Mouse (Mus musculus): ENCODE results near the gene Scp2d1. TPM values are rescaled to one million over a fixed set of nuclear protein-coding genes. Genes with fewer than 3 reads are reported as not detected.
"Not testable (repeated sequence)": the region's sequence is repeated elsewhere in the genome, so short reads cannot be mapped to it uniquely, and the experiment has no call there.

Gene Scp2d1
- polyA plus RNA-seq (2014; fragmentation: Nextera tagmentation; extraction: Ambion mirVana), result not detected in 2 replicates

- not testable (repeated sequence) for ATAC-seq (ENCODE audit: low FRiP score); H3K4me3 ChIP-seq (ENCODE audit: low read depth, low read length); H3K4me2 ChIP-seq (replicated peaks; ENCODE audit: low read depth, low read length); H3K27ac ChIP-seq (ENCODE audit: low read depth, low read length); H3K9ac ChIP-seq (ENCODE audit: low read depth, low read length); DNase-seq (ENCODE audit: low spot score); H3K36me3 ChIP-seq (ENCODE audit: control insufficient read depth, insufficient read depth, low read length); H3K9me3 ChIP-seq (ENCODE audit: control insufficient read depth, low read length); H3K4me1 ChIP-seq (replicated peaks; ENCODE audit: control insufficient read depth, insufficient read depth, low read length); H3K27me3 ChIP-seq (ENCODE audit: control insufficient read depth, insufficient read depth, low read length)
- WGBS, result 88% methylated on average over 6 of the region's 6 CpGs
Measured at GRCm38 (mm10) chr2:144823356-144823755, at the start of gene Scp2d1. Gene Scp2d1, plus strand, starts transcription at chr2:144823656.

GRCm38 (mm10) chr2:144774636-144775160, 48.8 kb upstream of the Scp2d1 start:
- no peaks in the 10 kb centered on the region for H3K36me3 ChIP-seq (ENCODE audit: control insufficient read depth, insufficient read depth, low read length)
- 89% methylated on average over 8 of the region's 8 CpGs for WGBS
- ATAC-seq (ENCODE audit: low FRiP score), result no peak
- no peak overlapping the region for H3K9ac ChIP-seq (ENCODE audit: low read depth, low read length)
- DNase-seq (ENCODE audit: low spot score), result no peak
- no peaks in the 10 kb centered on the region for H3K9me3 ChIP-seq (ENCODE audit: control insufficient read depth, low read length)
- H3K4me1 ChIP-seq (replicated peaks; ENCODE audit: control insufficient read depth, insufficient read depth, low read length), result no peaks in the 10 kb centered on the region
- no peak overlapping the region for H3K4me3 ChIP-seq (ENCODE audit: low read depth, low read length)
- no peaks in the 10 kb centered on the region for H3K27me3 ChIP-seq (ENCODE audit: control insufficient read depth, insufficient read depth, low read length)
- no peak overlapping the region for H3K27ac ChIP-seq (ENCODE audit: low read depth, low read length)
- H3K4me2 ChIP-seq (replicated peaks; ENCODE audit: low read depth, low read length), result no peak overlapping the region

- H3K4me2 ChIP-seq (replicated peaks; ENCODE audit: low read depth, low read length), result no peak overlapping the region
- H3K9me3 ChIP-seq (ENCODE audit: control insufficient read depth, low read length), result no peaks in the 10 kb centered on the region
- no peak overlapping the region for H3K27ac ChIP-seq (ENCODE audit: low read depth, low read length)
- no peak for ATAC-seq (ENCODE audit: low FRiP score)
- H3K36me3 ChIP-seq (ENCODE audit: control insufficient read depth, insufficient read depth, low read length), result no peaks in the 10 kb centered on the region
- H3K4me3 ChIP-seq (ENCODE audit: low read depth, low read length), result no peak overlapping the region
- DNase-seq (ENCODE audit: low spot score), result no peak
- no peaks in the 10 kb centered on the region for H3K4me1 ChIP-seq (replicated peaks; ENCODE audit: control insufficient read depth, insufficient read depth, low read length)
- H3K9ac ChIP-seq (ENCODE audit: low read depth, low read length), result no peak overlapping the region
- WGBS, result 88% methylated on average over 4 of the region's 4 CpGs
- no peaks in the 10 kb centered on the region for H3K27me3 ChIP-seq (ENCODE audit: control insufficient read depth, insufficient read depth, low read length)
Measured at GRCm38 (mm10) chr2:144775626-144776025, 47.8 kb upstream of the Scp2d1 start.

GRCm38 (mm10) chr2:144779263-144779662, 44.2 kb upstream of the Scp2d1 start:
- Histone ChIP-seq H3K36me3 (ENCODE audit: control insufficient read depth, insufficient read depth, low read length) (no peaks in the 10 kb centered on the region), H3K4me3 (ENCODE audit: low read depth, low read length) (no peak overlapping the region), H3K27ac (ENCODE audit: low read depth, low read length) (no peak overlapping the region), H3K4me1 (replicated peaks; ENCODE audit: control insufficient read depth, insufficient read depth, low read length) (no peaks in the 10 kb centered on the region), H3K9ac (ENCODE audit: low read depth, low read length) (no peak overlapping the region), H3K9me3 (ENCODE audit: control insufficient read depth, low read length) (no peaks in the 10 kb centered on the region), H3K27me3 (ENCODE audit: control insufficient read depth, insufficient read depth, low read length) (no peaks in the 10 kb centered on the region), H3K4me2 (replicated peaks; ENCODE audit: low read depth, low read length) (no peak overlapping the region)
- WGBS, result 92% methylated on average over 7 of the region's 7 CpGs
- DNase-seq (ENCODE audit: low spot score) (no peak), ATAC-seq (ENCODE audit: low FRiP score) (no peak)

- Histone ChIP-seq H3K36me3 (ENCODE audit: control insufficient read depth, insufficient read depth, low read length) (no peaks in the 10 kb centered on the region), H3K4me1 (replicated peaks; ENCODE audit: control insufficient read depth, insufficient read depth, low read length) (no peaks in the 10 kb centered on the region), H3K4me3 (ENCODE audit: low read depth, low read length) (no peak overlapping the region), H3K9me3 (ENCODE audit: control insufficient read depth, low read length) (no peaks in the 10 kb centered on the region), H3K9ac (ENCODE audit: low read depth, low read length) (no peak overlapping the region), H3K27me3 (ENCODE audit: control insufficient read depth, insufficient read depth, low read length) (no peaks in the 10 kb centered on the region), H3K27ac (ENCODE audit: low read depth, low read length) (no peak overlapping the region), H3K4me2 (replicated peaks; ENCODE audit: low read depth, low read length) (no peak overlapping the region)
- no peak for DNase-seq (ENCODE audit: low spot score)
- no peak for ATAC-seq (ENCODE audit: low FRiP score)
- WGBS, result 60% methylated on average over 5 of the region's 5 CpGs
Measured at GRCm38 (mm10) chr2:144780731-144781130, 42.7 kb upstream of the Scp2d1 start.

- Histone ChIP-seq H3K36me3 (ENCODE audit: control insufficient read depth, insufficient read depth, low read length) (no peaks in the 10 kb centered on the region), H3K9ac (ENCODE audit: low read depth, low read length) (no peak overlapping the region), H3K4me3 (ENCODE audit: low read depth, low read length) (no peak overlapping the region), H3K9me3 (ENCODE audit: control insufficient read depth, low read length) (no peaks in the 10 kb centered on the region), H3K4me2 (replicated peaks; ENCODE audit: low read depth, low read length) (no peak overlapping the region), H3K27me3 (ENCODE audit: control insufficient read depth, insufficient read depth, low read length) (no peaks in the 10 kb centered on the region), H3K4me1 (replicated peaks; ENCODE audit: control insufficient read depth, insufficient read depth, low read length) (no peaks in the 10 kb centered on the region), H3K27ac (ENCODE audit: low read depth, low read length) (no peak overlapping the region)
- WGBS, result 54% methylated on average over 3 of the region's 3 CpGs
- DNase-seq (ENCODE audit: low spot score) (no peak), ATAC-seq (ENCODE audit: low FRiP score) (no peak)
Measured at GRCm38 (mm10) chr2:144781871-144782270, 41.6 kb upstream of the Scp2d1 start.

- H3K4me1 ChIP-seq (replicated peaks; ENCODE audit: control insufficient read depth, insufficient read depth, low read length), result no peaks in the 10 kb centered on the region
- ATAC-seq (ENCODE audit: low FRiP score), result no peak
- no peak overlapping the region for H3K4me2 ChIP-seq (replicated peaks; ENCODE audit: low read depth, low read length)
- no peak overlapping the region for H3K9ac ChIP-seq (ENCODE audit: low read depth, low read length)
- no peak for DNase-seq (ENCODE audit: low spot score)
- H3K9me3 ChIP-seq (ENCODE audit: control insufficient read depth, low read length), result no peaks in the 10 kb centered on the region
- H3K27me3 ChIP-seq (ENCODE audit: control insufficient read depth, insufficient read depth, low read length), result no peaks in the 10 kb centered on the region
- no peak overlapping the region for H3K27ac ChIP-seq (ENCODE audit: low read depth, low read length)
- H3K36me3 ChIP-seq (ENCODE audit: control insufficient read depth, insufficient read depth, low read length), result no peaks in the 10 kb centered on the region
- 75% methylated on average over 4 of the region's 4 CpGs for WGBS
- H3K4me3 ChIP-seq (ENCODE audit: low read depth, low read length), result no peak overlapping the region
Measured at GRCm38 (mm10) chr2:144782481-144782880, 41.0 kb upstream of the Scp2d1 start.

GRCm38 (mm10) chr2:144783190-144783589, 40.3 kb upstream of the Scp2d1 start:
- Histone ChIP-seq H3K27ac (ENCODE audit: low read depth, low read length) (no peak overlapping the region), H3K4me1 (replicated peaks; ENCODE audit: control insufficient read depth, insufficient read depth, low read length) (no peaks in the 10 kb centered on the region), H3K36me3 (ENCODE audit: control insufficient read depth, insufficient read depth, low read length) (no peaks in the 10 kb centered on the region), H3K4me3 (ENCODE audit: low read depth, low read length) (no peak overlapping the region), H3K27me3 (ENCODE audit: control insufficient read depth, insufficient read depth, low read length) (no peaks in the 10 kb centered on the region), H3K4me2 (replicated peaks; ENCODE audit: low read depth, low read length) (no peak overlapping the region), H3K9me3 (ENCODE audit: control insufficient read depth, low read length) (no peaks in the 10 kb centered on the region), H3K9ac (ENCODE audit: low read depth, low read length) (no peak overlapping the region)
- DNase-seq (ENCODE audit: low spot score) (no peak), ATAC-seq (ENCODE audit: low FRiP score) (no peak)
- 93% methylated on average over 1 of the region's 1 CpGs for WGBS

GRCm38 (mm10) chr2:144783831-144784230, 39.6 kb upstream of the Scp2d1 start:
- ATAC-seq (ENCODE audit: low FRiP score), result no peak
- no peaks in the 10 kb centered on the region for H3K9me3 ChIP-seq (ENCODE audit: control insufficient read depth, low read length)
- no peak overlapping the region for H3K9ac ChIP-seq (ENCODE audit: low read depth, low read length)
- H3K4me2 ChIP-seq (replicated peaks; ENCODE audit: low read depth, low read length), result no peak overlapping the region
- no peak for DNase-seq (ENCODE audit: low spot score)
- H3K4me1 ChIP-seq (replicated peaks; ENCODE audit: control insufficient read depth, insufficient read depth, low read length), result no peaks in the 10 kb centered on the region
- no peaks in the 10 kb centered on the region for H3K36me3 ChIP-seq (ENCODE audit: control insufficient read depth, insufficient read depth, low read length)
- WGBS, result 90% methylated on average over 6 of the region's 6 CpGs
- no peaks in the 10 kb centered on the region for H3K27me3 ChIP-seq (ENCODE audit: control insufficient read depth, insufficient read depth, low read length)
- H3K27ac ChIP-seq (ENCODE audit: low read depth, low read length), result no peak overlapping the region
- no peak overlapping the region for H3K4me3 ChIP-seq (ENCODE audit: low read depth, low read length)

All from hindbrain, embryonic 11.5 days (tissue).